Mouse (Mus musculus): ENCODE results near the gene Ager.

Gene Ager

DNA sequence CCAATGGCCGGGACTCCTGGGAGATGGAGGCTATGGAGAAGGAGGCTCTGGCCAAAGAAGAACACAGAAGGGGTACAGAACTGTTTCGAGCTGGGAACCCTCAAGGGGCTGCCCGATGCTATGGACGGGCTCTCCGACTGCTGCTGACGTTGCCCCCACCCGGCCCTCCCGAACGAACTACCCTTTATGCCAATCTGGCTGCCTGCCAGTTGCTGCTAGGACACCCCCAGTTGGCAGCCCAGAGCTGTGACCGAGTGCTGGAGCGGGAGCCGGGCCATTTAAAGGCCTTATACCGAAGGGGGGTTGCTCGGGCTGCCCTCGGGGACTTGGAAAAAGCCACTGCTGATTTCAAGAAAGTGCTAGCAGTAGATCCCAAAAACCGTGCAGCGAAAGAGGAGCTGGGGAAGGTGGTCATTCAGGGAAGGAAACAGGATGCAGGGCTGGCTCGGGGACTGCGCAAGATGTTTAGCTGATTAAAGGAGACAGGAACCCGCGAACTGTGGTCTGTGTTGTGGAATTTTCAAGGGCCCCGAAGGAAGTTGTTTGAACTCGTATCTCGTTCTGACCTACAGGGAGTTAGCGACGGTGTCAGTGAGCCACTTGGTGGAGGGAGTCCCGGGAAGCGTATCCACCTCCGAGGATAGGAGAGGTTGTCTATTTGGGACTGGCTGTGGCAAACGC is 48.3 kb downstream of the Ager start:
- CTCF ChIA-PET = interaction anchor here in 1 of 4 experiments (1.1 to 1.4 kb wide), 2 partner anchors 23 to 523 kb away, joined by 3 to 4 read pairs; no protein-coding TSS in a partner anchor
- POLR2A ChIA-PET = interaction anchor here in 3 of 4 experiments (0.7 to 4.0 kb wide), 18 partner anchors 10 to 690 kb away, joined by 3 to 24 read pairs (median 6); partner anchors contain the start of genes Pbx2 (in 2 of the 3), Agpat1 (in 1 of the 3), Gpsm3 (in 1 of the 3) and Lsm2 (in 1 of the 3)

GRCm38 (mm10) chr17:34646906-34647787 is 49.5 kb downstream of the Ager start, which contains the start of gene Atf6b:
TSS of gene Atf6b (plus strand) at chr17:34647146.
- CTCF ChIA-PET = interaction anchor here (0.6 to 1.4 kb wide), 24 partner anchors 13 to 522 kb away, joined by 3 to 12 read pairs (median 4); partner anchors contain the start of gene Gpsm3 (in 1 of the 4)
- POLR2A ChIA-PET = interaction anchor here (0.5 to 4.0 kb wide), 62 partner anchors 8 to 1175 kb away, joined by 3 to 24 read pairs (median 4); partner anchors contain the start of genes H2-DMa (in 2 of the 4), Pbx2 (in 2 of the 4), Prrt1 (in 2 of the 4) and Agpat1 (in 1 of the 4)

DNA sequence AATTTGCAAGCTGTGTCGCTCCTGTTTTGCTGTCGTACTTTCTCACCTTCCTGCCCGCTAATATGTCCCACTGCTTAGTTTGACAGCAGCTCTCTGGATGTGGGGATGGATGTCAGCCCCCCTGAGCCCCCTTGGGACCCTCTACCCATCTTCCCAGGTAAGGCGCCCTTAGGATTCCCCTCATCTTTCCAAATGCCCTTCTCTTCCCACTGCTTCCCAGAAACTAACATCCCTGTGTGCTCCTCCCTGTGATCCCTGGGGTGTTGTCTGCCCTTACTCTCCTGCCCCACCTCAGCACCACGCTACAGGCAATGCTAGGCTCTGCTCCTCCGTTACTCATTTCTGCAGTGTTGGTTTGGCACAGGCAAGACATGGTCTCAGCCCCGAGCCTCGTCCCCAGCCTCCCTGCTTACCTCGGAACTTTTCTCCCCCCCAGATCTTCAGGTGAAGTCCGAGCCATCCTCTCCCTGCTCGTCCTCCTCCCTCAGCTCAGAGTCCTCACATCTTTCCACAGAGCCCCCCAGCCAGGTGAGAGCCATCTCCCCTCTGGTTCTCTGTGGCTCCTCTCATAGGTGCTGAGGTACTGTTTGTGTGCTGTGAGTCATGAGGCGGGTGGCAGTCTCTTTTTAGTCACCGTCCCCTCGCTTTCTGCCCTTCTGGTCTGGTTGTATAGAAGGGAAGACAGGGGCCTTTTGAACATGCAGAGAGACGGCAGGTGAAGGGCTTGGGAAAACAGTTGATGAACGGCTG is 50.7 kb downstream of the Ager start:
- POLR2A ChIA-PET = interaction anchor here in 3 of 4 experiments (1.3 to 4.0 kb wide), 14 partner anchors 10 to 529 kb away, joined by 3 to 24 read pairs (median 6); partner anchors contain the start of genes H2-DMa (in 2 of the 3), Agpat1 (in 1 of the 3), Gpsm3 (in 1 of the 3) and Pbx2 (in 1 of the 3)
- CTCF ChIA-PET = interaction anchor here in 1 of 4 experiments (0.6 kb wide), 1 partner anchor 546 kb away, joined by 3 read pairs; the partner anchor contains the start of gene Ltb

DNA sequence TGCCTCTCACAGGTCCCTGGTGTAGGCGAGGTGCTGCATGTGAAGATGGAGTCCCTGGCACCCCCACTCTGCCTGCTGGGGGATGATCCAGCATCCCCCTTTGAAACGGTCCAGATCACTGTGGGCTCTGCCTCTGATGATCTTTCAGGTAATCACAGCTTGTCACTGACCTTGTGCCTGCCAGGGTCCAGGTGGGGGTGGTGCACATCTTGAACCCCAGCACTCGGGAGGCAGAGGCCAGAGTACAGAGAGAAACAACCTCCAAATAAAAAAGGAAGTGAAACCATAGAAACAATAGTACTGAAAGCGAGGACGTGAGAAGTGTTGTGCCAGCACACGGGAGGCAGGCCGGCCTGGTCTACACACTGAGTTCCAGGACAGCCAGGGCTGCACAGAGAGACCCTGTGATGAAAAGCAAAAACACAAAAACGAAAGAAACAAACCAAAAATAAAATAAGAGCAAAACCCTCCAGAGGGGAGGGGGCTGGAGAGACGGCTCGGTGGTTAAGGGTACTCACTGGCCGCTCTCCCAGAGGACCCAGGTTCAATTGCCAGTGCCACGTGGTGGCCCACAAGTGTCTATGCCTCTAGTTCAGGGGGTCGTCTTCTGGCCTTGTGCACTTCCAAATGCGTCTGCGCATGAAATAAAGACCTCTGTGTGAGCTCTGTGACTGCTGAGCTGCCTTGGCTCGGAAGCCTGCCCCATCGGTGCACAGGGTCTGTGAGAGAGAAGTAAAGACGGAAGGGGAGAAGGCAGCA is 51.6 kb downstream of the Ager start:
- CTCF ChIA-PET = interaction anchor here in 1 of 4 experiments (2.7 kb wide), 1 partner anchor 11 kb away, joined by 10 read pairs; no protein-coding TSS in a partner anchor
- POLR2A ChIA-PET = interaction anchor here in 2 of 4 experiments (1.4 to 3.1 kb wide), 4 partner anchors 8 to 17 kb away, joined by 3 to 24 read pairs (median 4); no protein-coding TSS in a partner anchor
